Mouse (Mus musculus): Measurements from ENCODE around the gene Mmp2. TPM values are rescaled to one million over a fixed set of nuclear protein-coding genes. Genes with fewer than 3 reads are reported as not detected.

Gene Mmp2
- polyA plus RNA-seq, 1 experiment from 2014 or later: 35.9 TPM

- H3K9ac ChIP-seq: no peak overlapping the region
- ATAC-seq (ENCODE audit: low FRiP score) (no peak), DNase-seq (ENCODE audit: low spot score) (no peak)
- no peaks in the 10 kb centered on the region for H3K9me3 ChIP-seq (ENCODE audit: control insufficient read depth, low read length)
- 82% methylated on average over 3 of the region's 3 CpGs for WGBS
- no peak overlapping the region for H3K4me3 ChIP-seq (replicated peaks; ENCODE audit: low read length)
- H3K36me3 ChIP-seq (replicated peaks; ENCODE audit: control insufficient read depth, insufficient read depth): no peaks in the 10 kb centered on the region
- no peaks in the 10 kb centered on the region; the same call in 1 of the 2 replicates for H3K4me1 ChIP-seq (replicated peaks; ENCODE audit: control insufficient read depth, insufficient read depth, low read length)
- no peaks in the 10 kb centered on the region for H3K27me3 ChIP-seq (ENCODE audit: control insufficient read depth, insufficient read depth, low read length)
- H3K27ac ChIP-seq: no peak overlapping the region
- no peak overlapping the region for H3K4me2 ChIP-seq (replicated peaks)
Observed at GRCm38 (mm10) chr8:92802591-92802990, 24.5 kb upstream of the Mmp2 start.

GRCm38 (mm10) chr8:92812773-92813172, 14.3 kb upstream of the Mmp2 start:
- DNase-seq (ENCODE audit: low spot score): no peak
- H3K4me3 ChIP-seq (replicated peaks; ENCODE audit: low read length): no peak overlapping the region
- H3K27me3 ChIP-seq (ENCODE audit: control insufficient read depth, insufficient read depth, low read length): no peaks in the 10 kb centered on the region
- no peaks in the 10 kb centered on the region for H3K4me1 ChIP-seq (replicated peaks; ENCODE audit: control insufficient read depth, insufficient read depth, low read length)
- no peak for ATAC-seq (ENCODE audit: low FRiP score)
- 82% methylated on average over 2 of the region's 2 CpGs for WGBS
- H3K27ac ChIP-seq: no peak overlapping the region
- H3K9ac ChIP-seq: no peak overlapping the region
- H3K9me3 ChIP-seq (ENCODE audit: control insufficient read depth, low read length): no peaks in the 10 kb centered on the region
- H3K4me2 ChIP-seq (replicated peaks): no peak overlapping the region
- H3K36me3 ChIP-seq (replicated peaks; ENCODE audit: control insufficient read depth, insufficient read depth): no peaks in the 10 kb centered on the region

- WGBS: 84% methylated on average over 5 of the region's 5 CpGs
- ATAC-seq (ENCODE audit: low FRiP score): no peak
- H3K9ac ChIP-seq: no peak overlapping the region
- no peak overlapping the region for H3K4me2 ChIP-seq (replicated peaks)
- no peak overlapping the region for H3K27ac ChIP-seq
- H3K4me3 ChIP-seq (replicated peaks; ENCODE audit: low read length): no peak overlapping the region
- H3K9me3 ChIP-seq (ENCODE audit: control insufficient read depth, low read length): no peaks in the 10 kb centered on the region
- no peaks in the 10 kb centered on the region for H3K27me3 ChIP-seq (ENCODE audit: control insufficient read depth, insufficient read depth, low read length)
- no peak for DNase-seq (ENCODE audit: low spot score)
- no peaks in the 10 kb centered on the region for H3K36me3 ChIP-seq (replicated peaks; ENCODE audit: control insufficient read depth, insufficient read depth)
- H3K4me1 ChIP-seq (replicated peaks; ENCODE audit: control insufficient read depth, insufficient read depth, low read length): no peaks in the 10 kb centered on the region
Observed at GRCm38 (mm10) chr8:92815661-92816060, 11.4 kb upstream of the Mmp2 start.

DNA sequence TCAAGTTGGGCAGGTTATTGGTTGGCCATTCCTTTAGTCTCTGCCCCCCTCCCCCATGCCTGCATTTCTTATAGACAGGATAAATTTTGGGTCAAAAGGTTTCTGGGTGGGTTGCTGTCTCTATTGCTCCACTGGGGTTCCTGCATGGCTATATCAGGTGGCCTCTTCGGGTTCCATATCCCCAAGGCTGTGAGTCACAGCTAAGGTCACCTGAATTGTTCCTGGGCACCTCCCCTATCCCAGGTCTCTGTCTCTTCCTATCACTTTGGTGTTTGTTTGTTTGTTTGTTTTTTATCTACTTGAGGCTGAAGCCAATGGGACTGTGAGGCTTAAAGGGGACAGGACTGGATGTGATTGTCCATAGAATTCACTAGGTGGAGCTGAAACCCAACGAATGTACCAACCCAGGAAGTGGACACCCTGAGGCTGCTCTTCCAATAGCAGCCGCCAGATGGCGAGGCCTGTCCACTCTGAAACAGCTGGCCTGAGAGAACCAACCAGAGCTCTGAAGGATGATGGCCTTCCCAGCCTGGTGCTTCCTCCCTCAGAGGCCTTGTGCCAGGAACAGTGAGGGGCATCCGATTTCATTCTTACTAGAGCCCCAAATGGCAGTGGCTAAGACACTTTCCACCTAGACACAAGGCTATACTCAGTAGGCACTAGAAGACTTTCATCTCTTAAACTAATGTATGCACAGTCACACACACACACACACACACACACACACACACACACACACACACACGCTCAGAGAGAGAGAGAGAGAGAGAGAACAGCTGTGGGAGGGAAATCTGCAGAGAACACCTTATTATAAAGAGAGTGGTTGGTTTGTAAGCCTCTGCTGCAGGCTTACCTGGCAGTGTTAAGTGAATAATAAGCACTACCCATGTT, 8.9 kb upstream of the Mmp2 start:
- DNase-seq (ENCODE audit: low spot score) (peak; percentile 96), ATAC-seq (ENCODE audit: low FRiP score) (peak; percentile 89)
- Histone ChIP-seq H3K27me3 (ENCODE audit: control insufficient read depth, insufficient read depth, low read length) (no peaks in the 10 kb centered on the region), H3K4me2 (replicated peaks) (no peak overlapping the region), H3K4me1 (replicated peaks; ENCODE audit: control insufficient read depth, insufficient read depth, low read length) (no peaks in the 10 kb centered on the region), H3K9ac (no peak overlapping the region), H3K36me3 (replicated peaks; ENCODE audit: control insufficient read depth, insufficient read depth) (no peaks in the 10 kb centered on the region), H3K4me3 (replicated peaks; ENCODE audit: low read length) (no peak overlapping the region), H3K27ac (no peak overlapping the region), H3K9me3 (ENCODE audit: control insufficient read depth, low read length) (no peaks in the 10 kb centered on the region)
- WGBS: 23% methylated on average over 6 of the region's 6 CpGs

DNA sequence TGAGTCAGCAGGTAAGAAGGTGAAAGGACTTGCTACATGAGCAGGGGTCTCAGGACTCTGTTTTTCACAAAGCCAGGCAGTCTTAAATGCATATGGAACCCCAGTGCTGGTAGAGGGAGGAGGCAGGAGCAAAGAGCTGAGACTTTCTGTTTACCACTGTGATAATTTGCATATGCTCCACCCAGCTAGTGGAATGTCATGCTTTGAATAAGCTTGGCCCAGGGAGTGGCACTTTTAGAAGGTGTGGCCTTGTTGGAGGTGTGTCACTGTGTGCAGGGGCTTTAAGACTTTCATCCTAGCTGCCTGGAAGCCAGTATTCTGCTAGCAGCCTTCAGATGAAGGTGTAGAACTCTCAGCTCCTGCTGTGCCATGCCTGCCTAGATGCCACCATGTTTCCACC, 5.9 kb upstream of the Mmp2 start:
- no peak overlapping the region for H3K4me2 ChIP-seq (replicated peaks)
- H3K27ac ChIP-seq: no peak overlapping the region
- DNase-seq (ENCODE audit: low spot score): no peak
- H3K4me3 ChIP-seq (replicated peaks; ENCODE audit: low read length): no peak overlapping the region
- H3K27me3 ChIP-seq (ENCODE audit: control insufficient read depth, insufficient read depth, low read length): no peaks in the 10 kb centered on the region
- no peaks in the 10 kb centered on the region for H3K36me3 ChIP-seq (replicated peaks; ENCODE audit: control insufficient read depth, insufficient read depth)
- no peak overlapping the region for H3K9ac ChIP-seq
- H3K4me1 ChIP-seq (replicated peaks; ENCODE audit: control insufficient read depth, insufficient read depth, low read length): no peaks in the 10 kb centered on the region
- no peak for ATAC-seq (ENCODE audit: low FRiP score)
- no peaks in the 10 kb centered on the region for H3K9me3 ChIP-seq (ENCODE audit: control insufficient read depth, low read length)

DNA sequence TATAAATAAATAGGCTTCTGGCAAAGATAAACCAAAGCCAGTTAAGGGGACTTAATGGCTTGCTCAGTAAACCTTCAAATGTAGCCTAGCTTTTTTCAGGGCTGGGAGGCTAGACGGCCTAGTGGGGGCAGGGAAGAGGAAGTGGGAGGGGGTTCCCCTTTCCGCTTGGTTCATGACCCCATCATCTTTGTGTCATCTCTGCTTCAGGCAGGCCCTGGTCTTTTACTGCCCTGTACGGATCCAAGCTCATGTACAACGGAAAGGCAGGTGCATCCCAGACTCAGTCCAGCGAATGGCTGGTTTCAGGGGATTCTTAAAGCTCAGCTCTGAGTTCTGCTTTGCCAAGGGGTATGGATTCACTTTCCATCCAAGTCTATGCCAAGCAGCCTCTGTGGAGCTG, 4.7 kb upstream of the Mmp2 start:
- WGBS: 91% methylated on average over 5 of the region's 5 CpGs
- Histone ChIP-seq H3K4me1 (replicated peaks; ENCODE audit: control insufficient read depth, insufficient read depth, low read length) (peaks cover 4% of the 10 kb centered on the region), H3K9ac (no peak overlapping the region), H3K27me3 (ENCODE audit: control insufficient read depth, insufficient read depth, low read length) (no peaks in the 10 kb centered on the region), H3K4me3 (replicated peaks; ENCODE audit: low read length) (no peak overlapping the region), H3K9me3 (ENCODE audit: control insufficient read depth, low read length) (no peaks in the 10 kb centered on the region), H3K27ac (no peak overlapping the region), H3K36me3 (replicated peaks; ENCODE audit: control insufficient read depth, insufficient read depth) (no peaks in the 10 kb centered on the region), H3K4me2 (replicated peaks) (no peak overlapping the region)
- ATAC-seq (ENCODE audit: low FRiP score): no peak
- no peak for DNase-seq (ENCODE audit: low spot score)

GRCm38 (mm10) chr8:92825991-92826390, 1.1 kb upstream of the Mmp2 start:
- no peak for ATAC-seq (ENCODE audit: low FRiP score)
- no peaks in the 10 kb centered on the region for H3K36me3 ChIP-seq (replicated peaks; ENCODE audit: control insufficient read depth, insufficient read depth)

GRCm38 (mm10) chr8:92828251-92828743, 1.2 kb downstream of the Mmp2 start:
- H3K4me1 ChIP-seq (replicated peaks; ENCODE audit: control insufficient read depth, insufficient read depth, low read length): peaks cover 12% of the 10 kb centered on the region
- H3K27ac ChIP-seq: no peak overlapping the region
- no peaks in the 10 kb centered on the region for H3K36me3 ChIP-seq (replicated peaks; ENCODE audit: control insufficient read depth, insufficient read depth)
- no peaks in the 10 kb centered on the region for H3K27me3 ChIP-seq (ENCODE audit: control insufficient read depth, insufficient read depth, low read length)
- no peak overlapping the region for H3K4me3 ChIP-seq (replicated peaks; ENCODE audit: low read length)
- WGBS: 41% methylated on average over 15 of the region's 15 CpGs
- H3K9me3 ChIP-seq (ENCODE audit: control insufficient read depth, low read length): no peaks in the 10 kb centered on the region
- DNase-seq (ENCODE audit: low spot score): peak; percentile 74
- peak; percentile 83; the same call in 1 of the 2 replicates for ATAC-seq (ENCODE audit: low FRiP score)
- peak overlapping the region; percentile 81 for H3K4me2 ChIP-seq (replicated peaks)
- H3K9ac ChIP-seq: no peak overlapping the region

More at GRCm38 (mm10) chr8:92825991-92826390, 1.1 kb upstream of the Mmp2 start:
- Histone ChIP-seq H3K4me3 (replicated peaks; ENCODE audit: low read length) (no peak overlapping the region), H3K9me3 (ENCODE audit: control insufficient read depth, low read length) (no peaks in the 10 kb centered on the region), H3K4me1 (replicated peaks; ENCODE audit: control insufficient read depth, insufficient read depth, low read length) (peaks cover 12% of the 10 kb centered on the region), H3K27me3 (ENCODE audit: control insufficient read depth, insufficient read depth, low read length) (no peaks in the 10 kb centered on the region), H3K27ac (no peak overlapping the region), H3K4me2 (replicated peaks) (no peak overlapping the region), H3K9ac (no peak overlapping the region)
- WGBS: 74% methylated on average over 4 of the region's 4 CpGs
- no peak for DNase-seq (ENCODE audit: low spot score)

GRCm38 (mm10) chr8:92834065-92834731, 7.1 kb downstream of the Mmp2 start:
- H3K9ac ChIP-seq: no peak overlapping the region
- no peak overlapping the region for H3K27ac ChIP-seq
- H3K27me3 ChIP-seq (ENCODE audit: control insufficient read depth, insufficient read depth, low read length): no peaks in the 10 kb centered on the region
- H3K4me3 ChIP-seq (replicated peaks; ENCODE audit: low read length): no peak overlapping the region
- no peak for DNase-seq (ENCODE audit: low spot score)
- ATAC-seq (ENCODE audit: low FRiP score): no peak
- no peaks in the 10 kb centered on the region for H3K36me3 ChIP-seq (replicated peaks; ENCODE audit: control insufficient read depth, insufficient read depth)
- H3K9me3 ChIP-seq (ENCODE audit: control insufficient read depth, low read length): no peaks in the 10 kb centered on the region
- WGBS: 84% methylated on average over 5 of the region's 5 CpGs
- no peak overlapping the region for H3K4me2 ChIP-seq (replicated peaks)
- no peaks in the 10 kb centered on the region for H3K4me1 ChIP-seq (replicated peaks; ENCODE audit: control insufficient read depth, insufficient read depth, low read length)
